Mouse (Mus musculus): ENCODE measurements around the gene Agap2. TPM values are rescaled to one million over a fixed set of nuclear protein-coding genes. Genes with fewer than 3 reads are reported as not detected.
"Not testable (repeated sequence)": the region's sequence is repeated elsewhere in the genome, so short reads cannot be mapped to it uniquely, and the experiment has no call there.

Agap2 gene
- total and polyA plus RNA-seq, 2 experiments from 2014 or later: 4.9 to 229 TPM

- H3K27me3 ChIP-seq (ENCODE audit: insufficient read depth, low read length): no peaks in the 10 kb centered on the region
- TF ChIP-seq CTCF (IDR thresholded peaks at IDR 0.05; ENCODE audit: low read depth): no peak
- peak overlapping the region; percentile 96 for H3K4me2 ChIP-seq (ENCODE audit: low read depth, low read length)
- ATAC-seq (peak; percentile 86), DNase-seq (ENCODE audit: low spot score) (peak; percentile 88)
- H3K27ac ChIP-seq: peak overlapping the region; percentile 89
- H3K9ac ChIP-seq (replicated peaks; ENCODE audit: low read length): peak overlapping the region; percentile 66
- H3K4me1 ChIP-seq (ENCODE audit: insufficient read depth, low read length): peaks cover 14% of the 10 kb centered on the region; the same call in 1 of the 2 replicates
- H3K4me3 ChIP-seq (ENCODE audit: low read length): peak overlapping the region; percentile 54
- H3K9me3 ChIP-seq (ENCODE audit: low read length): no peaks in the 10 kb centered on the region
- 8% methylated on average over 30 of the region's 30 CpGs for WGBS
- H3K36me3 ChIP-seq (ENCODE audit: insufficient read depth, low read length): peaks cover 36% of the 10 kb centered on the region
These were observed 5.5 kb upstream of the Agap2 start for GRCm38 (mm10) chr10:127069281-127070189.

- DNase-seq (ENCODE audit: low spot score) (peak; percentile 98), ATAC-seq (peak; percentile 94)
- H3K4me2 ChIP-seq (ENCODE audit: low read depth, low read length): peak within 1 kb of the TSS; percentile 96
- 2% methylated on average over 36 of the region's 36 CpGs for WGBS
- no peaks in the 10 kb centered on the region for H3K9me3 ChIP-seq (ENCODE audit: low read length)
- peaks cover 28% of the 10 kb centered on the region for H3K36me3 ChIP-seq (ENCODE audit: insufficient read depth, low read length)
- TF ChIP-seq CTCF (IDR thresholded peaks at IDR 0.05; ENCODE audit: low read depth): no peak
- H3K4me1 ChIP-seq (ENCODE audit: insufficient read depth, low read length): 0 out of 2 replicates have a peak, but pooled peaks cover 9% of the 10 kb centered on the region
- H3K27me3 ChIP-seq (ENCODE audit: insufficient read depth, low read length): no peaks in the 10 kb centered on the region
- peak within 1 kb of the TSS; percentile 89 for H3K27ac ChIP-seq
- peak within 1 kb of the TSS; percentile 54 for H3K4me3 ChIP-seq (ENCODE audit: low read length)
- H3K9ac ChIP-seq (replicated peaks; ENCODE audit: low read length): peak within 1 kb of the TSS; percentile 66
These were observed 4.6 kb upstream of the Agap2 start, which contains the start of gene Tspan31 for GRCm38 (mm10) chr10:127070190-127071121. Gene Tspan31, minus strand, starts transcription at chr10:127070264.

GRCm38 (mm10) chr10:127071203-127071602, 3.9 kb upstream of the Agap2 start:
- H3K4me1 ChIP-seq (ENCODE audit: insufficient read depth, low read length): 0 out of 2 replicates have a peak, but pooled peaks cover 9% of the 10 kb centered on the region
- H3K9me3 ChIP-seq (ENCODE audit: low read length): no peaks in the 10 kb centered on the region
- H3K36me3 ChIP-seq (ENCODE audit: insufficient read depth, low read length): peaks cover 20% of the 10 kb centered on the region
- H3K4me3 ChIP-seq (ENCODE audit: low read length): peak overlapping the region; percentile 54
- peak overlapping the region; percentile 66 for H3K9ac ChIP-seq (replicated peaks; ENCODE audit: low read length)
- 72% methylated on average over 9 of the region's 9 CpGs for WGBS
- peak overlapping the region; percentile 89 for H3K27ac ChIP-seq
- DNase-seq (ENCODE audit: low spot score) (no peak), ATAC-seq (no peak)
- H3K4me2 ChIP-seq (ENCODE audit: low read depth, low read length): peak overlapping the region; percentile 96
- no peaks in the 10 kb centered on the region for H3K27me3 ChIP-seq (ENCODE audit: insufficient read depth, low read length)
- TF ChIP-seq CTCF (IDR thresholded peaks at IDR 0.05; ENCODE audit: low read depth): no peak

GRCm38 (mm10) chr10:127072270-127072669, 2.8 kb upstream of the Agap2 start:
- H3K27me3 ChIP-seq (ENCODE audit: insufficient read depth, low read length); DNase-seq (ENCODE audit: low spot score); H3K36me3 ChIP-seq (ENCODE audit: insufficient read depth, low read length); H3K4me1 ChIP-seq (ENCODE audit: insufficient read depth, low read length); H3K9me3 ChIP-seq (ENCODE audit: low read length); H3K4me2 ChIP-seq (ENCODE audit: low read depth, low read length); H3K9ac ChIP-seq (replicated peaks; ENCODE audit: low read length); ATAC-seq; H3K27ac ChIP-seq; H3K4me3 ChIP-seq (ENCODE audit: low read length): not testable (repeated sequence)
- 80% methylated on average over 4 of the region's 4 CpGs for WGBS
- TF ChIP-seq CTCF (IDR thresholded peaks at IDR 0.05; ENCODE audit: low read depth): peak; percentile 27; the same call in 1 of the 2 replicates

- H3K9me3 ChIP-seq (ENCODE audit: low read length); ATAC-seq; H3K27ac ChIP-seq; H3K27me3 ChIP-seq (ENCODE audit: insufficient read depth, low read length); H3K9ac ChIP-seq (replicated peaks; ENCODE audit: low read length); H3K4me3 ChIP-seq (ENCODE audit: low read length); H3K4me2 ChIP-seq (ENCODE audit: low read depth, low read length); DNase-seq (ENCODE audit: low spot score); H3K4me1 ChIP-seq (ENCODE audit: insufficient read depth, low read length); H3K36me3 ChIP-seq (ENCODE audit: insufficient read depth, low read length): not testable (repeated sequence)
- 67% methylated on average over 2 of the region's 2 CpGs for WGBS
These were observed 2.1 kb upstream of the Agap2 start for GRCm38 (mm10) chr10:127072969-127073368.

GRCm38 (mm10) chr10:127073981-127074380, 1.1 kb upstream of the Agap2 start:
- TF ChIP-seq CTCF (IDR thresholded peaks at IDR 0.05; ENCODE audit: low read depth): no peak
- Histone ChIP-seq H3K4me1 (ENCODE audit: insufficient read depth, low read length) (0 out of 2 replicates have a peak, but pooled peaks cover 11% of the 10 kb centered on the region), H3K27ac (no peak overlapping the region), H3K27me3 (ENCODE audit: insufficient read depth, low read length) (no peaks in the 10 kb centered on the region), H3K4me3 (ENCODE audit: low read length) (no peak overlapping the region), H3K9me3 (ENCODE audit: low read length) (no peaks in the 10 kb centered on the region), H3K4me2 (ENCODE audit: low read depth, low read length) (no peak overlapping the region), H3K9ac (replicated peaks; ENCODE audit: low read length) (no peak overlapping the region), H3K36me3 (ENCODE audit: insufficient read depth, low read length) (no peaks in the 10 kb centered on the region)
- DNase-seq (ENCODE audit: low spot score) (no peak), ATAC-seq (no peak)
- WGBS: 92% methylated on average over 1 of the region's 1 CpGs

Data from hindbrain, postnatal 0 days (tissue).